Mouse (Mus musculus) embryonic fibroblast, embryonic 13.5 days (primary cell): ENCODE measurements around the gene Krt80.

Experiments used
- CTCF ChIP-seq: IDR thresholded peaks from 2 replicates; pipeline ENCODE4 v1.5.1; 2011; ENCODE audit warnings: mild to moderate bottlenecking, control low read depth, low read length, moderate library complexity, borderline replicate concordance; ENCODE audit not compliant: insufficient read depth
- POLR2A ChIP-seq: IDR thresholded peaks from 2 replicates; pipeline ENCODE4 v1.6.1; 2011; ENCODE audit warnings: low read depth, mild to moderate bottlenecking, control low read depth, low read length, moderate library complexity

- TF ChIP-seq CTCF (no peak), POLR2A (no peak)
Observed at GRCm38 (mm10) chr15:101317814-101318500, 52.0 kb downstream of the Krt80 start.
